Mouse (Mus musculus): Measurements from ENCODE around the gene Aimp2.

The Aimp2 gene

GRCm38 (mm10) chr5:143902111-143902510 is 7.5 kb downstream of the Aimp2 start:
- DNase-seq (ENCODE audit: low spot score), result peak; percentile 29

- DNase-seq (ENCODE audit: low spot score), result no peak
These were observed 11.9 kb downstream of the Aimp2 start, which contains the start of gene Ankrd61 for GRCm38 (mm10) chr5:143897635-143898330. Gene Ankrd61 (minus strand): TSS chr5:143897685.

DNA sequence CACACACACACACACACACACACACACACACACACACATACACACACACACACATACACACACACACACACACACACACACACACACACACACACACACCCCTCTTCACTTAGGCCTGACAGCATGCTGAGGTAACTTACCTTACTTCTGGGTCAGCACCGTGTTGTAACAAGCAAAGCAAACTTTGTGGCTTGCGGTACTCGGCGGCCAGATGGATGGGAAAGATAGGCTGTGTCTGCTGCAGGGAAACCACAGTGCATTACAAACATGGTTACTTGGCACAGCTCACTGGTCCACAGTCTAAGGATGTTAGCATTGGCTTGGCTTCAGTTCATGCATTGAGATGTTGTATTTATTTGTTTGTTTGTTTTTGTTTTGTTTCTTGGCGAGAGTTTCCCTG is 16.3 kb downstream of the Aimp2 start:
- DNase-seq (ENCODE audit: low spot score), result no peak

DNA sequence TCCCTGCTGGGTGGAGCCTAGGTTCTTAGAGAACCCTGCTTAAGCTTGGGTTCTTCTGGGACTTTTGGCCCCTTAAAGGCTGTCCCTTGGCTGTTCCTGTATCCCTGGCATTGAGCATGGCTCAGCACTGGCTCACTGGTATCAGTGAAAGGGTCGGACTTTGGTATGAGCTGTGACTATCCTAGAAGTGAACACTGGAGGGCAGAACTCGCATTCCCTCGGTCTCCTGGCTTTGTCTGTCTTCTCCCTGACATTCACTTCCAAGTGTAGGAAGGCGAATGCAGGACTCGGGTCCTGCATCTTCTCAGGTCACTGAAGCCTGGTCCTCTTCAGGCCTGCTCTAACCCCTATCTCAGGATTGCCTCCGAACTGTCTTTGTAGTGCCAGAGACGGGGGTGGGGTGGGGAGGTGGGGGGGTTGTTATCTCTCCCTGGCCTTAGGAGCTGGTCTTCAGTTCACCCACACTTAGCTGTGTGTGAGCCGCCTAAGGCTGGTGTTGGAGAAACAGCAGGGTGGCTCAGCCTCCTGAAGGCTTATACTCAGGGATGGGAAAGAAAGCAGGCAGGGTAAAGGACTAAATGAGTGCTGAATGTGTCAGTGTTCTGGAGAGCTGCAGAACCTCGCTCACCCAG is 17.3 kb downstream of the Aimp2 start:
- peak; percentile 22 for DNase-seq (ENCODE audit: low spot score)

DNA sequence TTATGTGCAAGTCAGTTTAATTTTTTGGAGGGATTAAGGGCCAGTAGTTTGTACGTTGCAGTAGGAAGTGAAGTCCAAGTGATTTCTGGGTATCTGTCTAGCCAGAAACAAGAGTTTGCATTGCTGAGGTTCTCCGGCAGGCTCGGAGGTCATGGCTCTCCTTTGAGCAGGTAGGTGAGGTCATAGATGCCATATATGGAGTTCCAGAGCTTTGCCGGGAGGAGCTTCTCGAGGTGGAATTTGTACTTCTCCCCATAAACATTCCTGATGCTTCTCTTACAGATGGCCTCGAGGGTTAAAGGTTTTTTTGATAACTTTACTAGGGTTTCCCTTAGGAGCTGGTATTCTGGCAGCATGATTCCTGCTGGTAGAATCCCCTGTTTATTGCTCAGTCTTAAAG is 18.9 kb downstream of the Aimp2 start:
- DNase-seq (ENCODE audit: low spot score), result no peak

GRCm38 (mm10) chr5:143885274-143885673 is 24.4 kb downstream of the Aimp2 start:
- DNase-seq (ENCODE audit: low spot score), result no peak

- no peak for DNase-seq (ENCODE audit: low spot score)
These were observed 35.1 kb downstream of the Aimp2 start for GRCm38 (mm10) chr5:143874571-143874970.

DNA sequence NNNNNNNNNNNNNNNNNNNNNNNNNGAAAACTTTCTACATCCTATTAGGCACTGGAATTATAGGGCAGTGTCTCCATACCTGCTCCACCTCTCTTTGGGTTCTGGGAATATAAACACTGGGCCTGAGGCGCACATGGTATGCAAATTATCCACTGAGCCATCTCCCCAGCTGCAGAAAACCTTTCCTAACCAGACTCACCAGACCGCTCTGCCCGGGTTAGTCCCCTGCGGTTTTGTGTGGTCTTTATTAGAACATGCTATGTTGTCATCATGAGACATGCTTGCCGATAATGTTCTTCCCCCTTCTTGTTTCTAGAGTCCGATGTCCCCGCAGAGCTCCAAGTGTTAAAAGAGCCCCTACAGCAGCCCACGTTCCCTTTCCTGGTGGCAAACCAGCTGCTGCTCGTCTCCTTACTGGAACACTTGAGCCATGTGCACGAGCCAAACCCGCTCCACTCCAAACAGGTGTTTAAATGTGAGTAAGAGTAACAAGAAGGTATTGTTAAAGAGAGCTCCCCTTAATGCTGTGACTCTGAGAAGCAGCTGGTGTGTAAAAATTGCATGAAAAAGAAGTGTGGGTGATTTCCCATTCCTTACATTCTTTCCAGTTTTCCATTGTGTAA is 38.0 kb downstream of the Aimp2 start:
- no peak for DNase-seq (ENCODE audit: low spot score)
